Mouse (Mus musculus) left cerebral cortex, postnatal 25 days (tissue): ENCODE data around the gene Mesd. TPM values are rescaled to one million over a fixed set of nuclear protein-coding genes. Genes with fewer than 3 reads are reported as not detected.

Experiments
- DNase-seq, 2 experiments: peaks; one replicate each; pipeline ENCODE4 v3.0.0; 2022; ENCODE audit warnings: low spot score in 2 of 2, mixed read lengths in 1 of 2
- intact Hi-C: fragments of 180-260 bp; cut with DNase I; formaldehyde crosslinking; loops from one replicate; pipeline ENCODE4 v1.15.1; 2025
- total RNA-seq, 2 experiments: library from RNA; stranded (reverse); gene quantifications; 2 replicates each; pipeline ENCODE4 v1.2.3; 2021

Gene Mesd
- 10 to 100 TPM; 54.7 to 58.8 TPM for total RNA-seq

DNA sequence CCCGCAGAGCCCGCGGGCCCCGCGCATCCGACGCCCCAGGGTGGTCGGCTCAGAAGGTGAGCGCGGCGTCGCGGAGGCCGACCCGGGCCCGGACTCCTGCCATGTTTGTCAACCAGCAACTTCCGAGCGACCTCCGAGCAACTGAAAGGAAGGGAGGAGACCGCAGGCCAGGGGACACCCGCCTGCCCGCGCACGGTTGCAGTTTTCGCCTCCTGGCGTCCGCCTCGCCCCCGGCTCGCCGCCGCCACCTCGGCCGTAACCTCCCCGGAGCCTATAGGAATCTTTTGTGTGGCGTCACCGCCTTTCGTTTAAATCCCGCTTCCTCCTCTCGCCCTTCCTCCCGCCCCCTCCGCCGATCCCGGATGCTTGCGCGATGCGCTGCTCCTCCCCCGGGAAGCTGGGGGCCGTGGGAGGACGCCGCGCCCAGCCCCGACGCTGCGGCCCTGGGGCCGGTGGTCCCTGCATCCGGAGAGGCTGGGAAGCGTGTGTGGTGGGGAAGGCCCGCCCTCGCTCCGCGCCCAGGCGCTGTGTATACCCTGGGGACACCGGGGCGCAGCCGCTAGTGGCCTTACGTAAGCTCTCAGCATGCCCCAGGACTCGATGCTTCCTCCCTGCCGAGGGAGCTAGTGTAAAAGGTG, at the start of gene Mesd, which contains the start of gene Tlnrd1:
TSS of gene Mesd (plus strand) at position 446 of the 638 bp plus-strand sequence.
TSS of gene Tlnrd1 (minus strand) at position 285 of the 638 bp plus-strand sequence.
- DNase-seq, result peak; percentile 91 to 96
- intact Hi-C loops, result loop anchor here (5.0 kb wide), 1 partner anchor 317 kb away; no protein-coding TSS in a partner anchor

DNA sequence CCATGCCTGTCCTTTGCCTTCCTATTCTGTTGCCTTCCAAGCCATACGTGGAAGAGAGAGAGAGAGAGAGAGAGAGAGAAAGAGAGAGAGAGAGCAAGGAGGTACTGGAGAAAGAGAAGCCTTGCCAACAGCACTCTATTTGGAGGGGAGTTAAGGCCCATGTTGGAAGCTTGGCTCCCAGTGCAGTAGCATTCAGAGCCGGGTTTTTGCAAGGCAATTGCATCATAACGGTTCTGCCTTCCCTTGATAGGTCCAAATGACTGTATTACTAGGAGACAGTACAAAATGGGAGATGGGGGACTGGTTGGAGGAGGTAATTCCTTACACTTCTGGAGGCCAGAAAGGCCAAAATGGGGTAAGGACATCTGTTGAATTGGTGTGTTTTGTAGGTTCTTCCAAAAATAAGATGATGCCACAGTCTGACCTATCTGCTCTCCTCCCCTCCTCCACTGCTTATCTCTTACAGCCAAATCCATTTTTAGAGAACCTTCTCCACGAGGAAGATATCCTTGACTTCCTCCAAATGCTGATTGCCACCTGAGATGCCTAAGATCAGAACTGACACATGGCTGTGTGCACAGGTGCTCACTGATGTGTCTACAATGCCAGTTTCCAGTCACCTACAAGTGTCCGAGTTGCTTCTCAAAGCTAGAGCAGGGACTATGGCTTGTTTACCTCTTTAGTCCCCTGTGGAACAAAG, 45.6 kb upstream of the Mesd start:
- peak in 1 of 2 experiments; percentile 8 for DNase-seq
- intact Hi-C loops, result no loop called here

DNA sequence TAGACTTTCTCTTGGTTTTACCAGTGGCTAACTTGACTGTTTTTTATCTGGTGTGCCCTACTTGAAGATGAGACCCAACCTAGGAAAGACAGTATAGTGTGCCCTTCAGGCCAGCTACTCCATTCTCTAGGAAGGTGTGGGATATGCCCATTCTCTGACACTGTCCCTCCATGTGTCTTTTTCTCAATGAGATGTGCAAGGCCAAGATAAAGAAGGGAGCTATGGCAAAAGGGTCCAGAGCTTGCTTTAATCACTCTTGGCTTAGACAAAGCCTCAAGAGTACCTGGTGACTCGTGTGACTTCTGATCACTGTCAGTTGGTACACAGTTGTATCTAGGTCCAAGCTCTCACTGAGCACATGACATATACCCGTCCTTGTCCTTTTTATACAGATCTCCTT, 44.2 kb upstream of the Mesd start:
- no peak for DNase-seq
- intact Hi-C loops, result no loop called here

DNA sequence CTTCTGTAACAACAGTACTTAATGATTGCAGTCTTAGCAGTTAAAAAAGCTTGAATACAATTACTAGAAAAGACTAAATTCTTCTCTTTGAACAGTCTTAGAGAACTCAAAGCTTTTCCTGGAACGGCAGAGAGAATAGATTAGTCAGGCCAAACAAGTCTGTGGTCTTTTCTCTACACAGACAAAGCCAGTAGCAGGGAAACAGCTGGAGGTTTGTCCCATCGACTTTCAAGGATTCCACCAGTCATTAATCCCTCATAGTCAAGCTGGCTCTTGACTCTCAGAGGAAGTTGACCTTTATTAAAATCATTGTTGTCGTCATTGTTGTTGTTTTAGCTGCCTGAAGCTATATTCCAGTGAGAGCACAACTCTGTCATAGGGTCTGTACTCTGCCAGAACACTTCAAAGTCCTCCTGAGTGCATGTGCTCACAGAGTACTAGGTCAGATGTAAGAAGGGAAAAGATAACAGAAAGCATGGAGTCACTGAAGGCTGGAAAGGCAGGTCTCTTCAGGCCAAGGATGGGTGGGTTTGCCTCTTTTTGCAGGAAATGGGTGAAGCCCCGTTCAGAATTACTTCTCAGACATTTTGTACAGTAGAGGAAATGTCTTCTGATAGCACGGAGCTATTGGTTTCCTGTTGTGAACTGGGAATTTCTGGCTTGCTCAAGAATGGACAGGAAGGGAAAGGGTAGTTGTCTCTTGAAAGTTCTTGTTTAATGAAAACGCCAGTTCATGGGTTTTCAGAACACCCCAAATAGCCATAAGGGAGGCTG, 41.6 kb upstream of the Mesd start:
- intact Hi-C loops, result no loop called here
- no peak for DNase-seq

DNA sequence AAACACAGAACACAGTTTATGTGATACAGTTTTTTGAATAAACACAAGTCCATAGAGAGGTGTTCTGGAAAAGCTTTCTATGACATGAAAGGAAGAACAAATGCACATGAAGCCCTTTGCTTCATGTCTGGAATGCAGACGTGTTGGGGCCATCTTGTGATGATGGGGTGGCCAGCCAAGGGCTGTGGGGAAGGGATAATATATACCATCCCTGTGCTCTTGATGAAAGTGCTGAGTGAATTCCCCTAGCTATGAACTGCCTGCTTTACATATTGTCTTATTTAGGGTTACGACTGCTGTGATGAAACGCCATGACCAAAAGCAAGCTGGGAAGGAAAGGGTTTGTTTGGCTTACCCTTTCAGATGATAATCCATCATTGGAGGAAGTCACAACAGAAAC, 39.5 kb upstream of the Mesd start:
- DNase-seq, result no peak
- intact Hi-C loops, result no loop called here

DNA sequence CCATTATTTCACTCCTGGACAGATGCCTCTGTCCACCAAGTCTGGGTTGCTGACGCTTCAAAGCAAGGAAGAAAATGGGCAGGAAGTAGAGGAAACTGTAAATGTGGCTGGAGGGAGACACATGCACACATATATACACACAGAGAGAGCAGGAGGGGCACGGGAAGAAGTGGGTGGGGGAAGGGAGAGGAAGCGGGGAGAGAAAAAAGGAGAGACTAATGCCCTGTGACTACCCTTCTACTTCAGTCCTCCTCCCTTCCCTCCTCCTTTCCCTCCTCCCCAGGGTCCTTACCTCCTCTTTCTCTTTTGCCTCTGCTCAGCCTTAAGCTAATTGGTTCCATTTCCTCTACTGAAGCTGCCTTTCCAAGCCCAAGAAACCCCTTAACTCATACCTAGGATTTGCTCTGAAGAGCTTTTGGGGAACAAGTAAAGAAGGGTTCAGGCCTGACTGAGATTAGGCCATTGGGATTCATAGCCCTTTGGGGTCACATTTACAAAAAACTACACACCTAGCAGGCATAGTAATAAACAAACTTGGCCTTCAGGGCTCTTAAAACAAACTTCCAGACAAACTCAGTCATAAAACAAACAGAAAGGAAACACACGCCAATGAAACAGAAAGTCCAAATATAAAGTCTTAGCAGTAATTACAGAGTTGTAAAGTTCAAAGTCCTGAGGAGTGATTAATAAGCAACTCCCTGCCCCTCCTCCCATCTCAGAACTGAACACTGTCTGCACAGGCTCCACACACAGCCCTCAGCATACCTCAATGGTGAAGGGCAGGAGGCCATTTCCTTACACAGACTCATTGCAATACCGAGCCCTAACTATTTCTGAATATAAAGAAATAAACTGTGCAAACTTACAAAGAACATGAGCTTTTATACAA, 36.8 kb upstream of the Mesd start:
- intact Hi-C loops, result no loop called here
- DNase-seq, result no peak

DNA sequence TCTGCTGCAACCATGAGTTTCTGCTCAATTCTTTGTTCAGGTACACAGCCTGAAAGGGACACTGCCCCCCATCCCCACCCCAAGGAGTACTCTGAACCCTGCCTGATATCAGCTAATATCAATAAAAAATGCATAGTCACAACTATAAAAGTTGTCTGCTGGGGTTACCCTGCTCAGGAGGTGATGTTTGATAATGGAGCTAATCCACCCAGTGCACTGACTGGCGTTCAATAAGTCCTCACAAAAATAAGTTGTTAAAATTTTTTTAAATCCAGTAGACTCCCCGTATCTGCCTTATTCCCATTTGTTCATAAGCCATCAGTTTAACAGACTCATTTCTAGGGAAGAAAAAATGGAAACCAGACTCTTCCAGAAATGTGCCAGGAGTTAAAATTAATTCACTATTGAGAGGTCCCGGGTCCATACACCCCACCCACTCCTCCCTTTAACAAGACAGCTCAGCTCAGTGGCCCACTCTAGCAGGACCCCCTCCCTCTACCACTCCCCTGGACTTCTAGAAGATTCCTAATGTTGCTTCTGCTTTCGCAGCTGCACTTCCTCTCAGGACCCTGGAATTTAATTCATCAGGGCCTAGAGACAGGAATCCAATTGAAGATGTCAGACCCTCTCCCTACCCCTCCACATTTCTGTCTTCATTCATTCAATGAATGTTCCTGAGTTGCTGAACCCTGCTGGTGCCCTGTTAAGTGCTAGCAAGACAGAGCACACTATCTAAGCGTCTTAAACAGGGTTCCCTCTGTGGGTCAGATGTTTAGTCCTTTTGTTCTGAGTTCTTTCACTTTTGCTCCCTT, 32.5 kb upstream of the Mesd start:
- DNase-seq, result no peak
- intact Hi-C loops, result no loop called here

DNA sequence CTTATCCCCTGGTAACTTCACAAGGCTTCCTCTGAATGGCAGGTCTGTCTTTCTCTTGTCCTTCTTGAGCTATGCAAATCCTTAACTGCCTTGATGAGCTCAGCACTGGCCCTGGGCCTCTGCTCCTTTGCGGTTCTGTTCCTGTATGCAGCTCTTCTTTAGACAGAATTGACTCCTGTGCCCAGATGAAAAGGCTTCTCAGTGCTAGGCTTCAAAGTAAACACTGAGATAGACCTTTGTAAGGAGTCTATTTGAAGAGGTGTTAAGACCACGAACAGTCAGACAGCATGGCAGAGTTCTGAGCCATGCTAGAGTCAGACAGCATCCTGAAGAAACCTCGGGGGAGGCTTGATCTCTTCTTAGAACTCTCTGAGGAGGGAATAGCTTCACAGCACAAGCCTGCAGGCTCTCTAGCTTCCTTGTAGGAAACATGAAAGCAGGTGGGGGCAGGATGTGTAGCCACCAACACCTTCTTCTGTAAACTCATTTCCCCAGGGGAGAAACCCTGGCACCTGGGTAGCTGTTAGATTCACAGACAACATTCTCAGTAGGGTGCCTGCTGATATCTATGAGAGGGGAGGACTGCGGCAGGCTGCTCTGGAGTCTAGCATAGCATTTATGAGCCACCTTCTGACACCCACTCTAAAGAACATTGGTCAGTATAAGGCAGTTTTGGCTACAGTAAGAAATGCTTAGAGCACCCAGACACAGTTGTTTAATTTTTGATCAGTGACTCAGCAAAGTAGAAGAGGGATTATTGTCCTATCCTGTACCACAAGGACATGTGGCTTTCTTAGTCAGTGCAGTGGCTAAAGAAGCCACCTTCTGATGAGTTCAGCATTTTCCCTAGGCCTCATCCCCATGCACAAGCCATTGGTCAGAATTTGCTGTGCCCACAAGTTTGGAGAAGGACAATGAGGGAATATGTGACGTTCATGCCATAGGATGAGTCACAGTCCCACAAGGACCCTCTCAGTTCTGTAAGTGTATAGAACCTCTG, 31.6 kb upstream of the Mesd start:
- intact Hi-C loops, result no loop called here
- DNase-seq, result no peak

DNA sequence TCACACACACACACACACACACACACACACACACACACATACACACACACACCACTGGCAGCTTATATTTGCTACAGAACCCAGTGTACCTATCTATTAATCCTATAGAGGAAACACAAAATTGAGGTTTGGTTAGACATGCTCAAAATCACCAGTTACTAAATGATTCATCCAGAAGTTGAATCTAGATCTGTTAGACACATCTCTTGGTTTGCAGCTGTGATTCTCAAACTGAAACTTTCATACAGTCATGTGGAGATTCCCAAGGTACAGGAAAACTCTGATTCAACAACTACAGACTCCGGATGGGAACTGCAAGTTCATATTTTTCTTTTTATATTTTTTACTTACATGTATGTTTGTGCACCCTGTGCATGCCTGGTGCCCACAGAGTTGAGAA, 29.1 kb upstream of the Mesd start:
- intact Hi-C loops, result no loop called here
- DNase-seq, result no peak

DNA sequence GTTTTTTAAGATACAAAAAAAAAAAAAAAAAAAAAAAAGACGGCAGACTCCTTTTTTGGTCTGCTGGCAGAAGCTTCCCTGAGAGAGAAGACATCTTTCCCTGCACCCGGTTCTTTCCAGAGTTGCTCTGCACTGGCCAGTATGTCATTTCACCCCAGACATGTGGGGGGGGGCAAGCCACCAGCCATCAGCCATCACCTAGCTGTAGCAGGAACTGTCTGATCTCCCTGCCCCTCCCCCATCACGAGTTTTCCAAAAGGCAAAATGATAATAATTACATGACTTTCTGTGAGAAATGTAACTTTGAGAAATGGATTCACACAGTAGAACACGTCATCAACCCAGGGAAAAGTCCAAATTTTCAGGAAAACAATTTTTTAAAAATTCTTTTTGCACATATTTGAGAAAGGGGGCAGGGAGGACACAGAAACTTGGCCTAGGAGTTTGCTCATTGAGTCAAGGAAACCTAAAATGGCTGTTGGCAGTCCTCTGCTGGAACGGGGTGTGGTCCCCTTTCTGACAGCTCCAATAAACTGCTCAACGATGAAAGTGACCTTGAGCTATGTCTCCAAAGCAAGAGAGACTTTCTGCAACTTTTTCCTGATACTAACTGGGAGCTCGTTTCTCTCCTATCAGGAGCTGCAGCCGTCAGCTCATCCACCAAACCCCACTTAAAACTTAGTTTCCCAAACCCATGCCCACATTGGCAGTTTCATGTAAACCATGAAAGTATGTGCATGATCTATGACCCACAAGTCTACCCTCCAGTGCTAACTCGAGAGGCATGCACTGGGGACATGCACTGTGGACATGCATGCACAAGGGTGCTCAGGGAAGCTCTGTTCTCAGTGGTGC, 27.7 kb upstream of the Mesd start:
- no peak for DNase-seq
- intact Hi-C loops, result no loop called here

DNA sequence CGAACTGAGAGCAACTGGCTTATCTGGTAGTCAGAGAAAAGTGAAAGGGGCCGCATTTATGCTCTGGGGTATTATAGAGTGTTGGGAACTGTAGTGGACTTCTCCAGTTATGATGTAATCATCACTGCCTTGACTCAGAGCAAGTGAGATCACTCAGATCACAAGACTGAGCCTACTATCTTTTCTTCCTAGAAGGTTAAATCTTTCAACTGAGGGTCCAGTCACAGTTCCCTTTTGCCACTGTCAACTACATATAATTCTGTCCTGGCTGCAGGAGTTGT, 27.1 kb upstream of the Mesd start:
- intact Hi-C loops, result no loop called here
- no peak for DNase-seq

DNA sequence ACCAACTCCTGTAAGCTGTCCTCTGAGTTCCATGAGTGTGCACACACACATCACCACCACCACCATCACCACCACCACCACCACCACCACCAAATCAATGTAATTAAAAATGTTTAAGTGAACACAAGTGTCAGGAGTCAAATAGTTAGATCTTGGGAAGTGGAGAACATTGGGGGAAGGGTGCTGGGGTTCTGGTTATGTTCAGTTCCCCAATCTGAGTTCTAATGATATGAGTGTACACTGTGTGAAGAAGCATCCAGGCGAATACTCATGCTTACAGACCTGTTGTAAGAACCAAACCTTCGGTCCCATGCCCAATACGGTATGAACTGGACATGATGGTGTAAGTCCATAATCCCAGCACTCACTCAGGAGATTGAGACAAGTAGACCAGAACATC, 26.3 kb upstream of the Mesd start:
- no peak for DNase-seq
- intact Hi-C loops, result no loop called here

DNA sequence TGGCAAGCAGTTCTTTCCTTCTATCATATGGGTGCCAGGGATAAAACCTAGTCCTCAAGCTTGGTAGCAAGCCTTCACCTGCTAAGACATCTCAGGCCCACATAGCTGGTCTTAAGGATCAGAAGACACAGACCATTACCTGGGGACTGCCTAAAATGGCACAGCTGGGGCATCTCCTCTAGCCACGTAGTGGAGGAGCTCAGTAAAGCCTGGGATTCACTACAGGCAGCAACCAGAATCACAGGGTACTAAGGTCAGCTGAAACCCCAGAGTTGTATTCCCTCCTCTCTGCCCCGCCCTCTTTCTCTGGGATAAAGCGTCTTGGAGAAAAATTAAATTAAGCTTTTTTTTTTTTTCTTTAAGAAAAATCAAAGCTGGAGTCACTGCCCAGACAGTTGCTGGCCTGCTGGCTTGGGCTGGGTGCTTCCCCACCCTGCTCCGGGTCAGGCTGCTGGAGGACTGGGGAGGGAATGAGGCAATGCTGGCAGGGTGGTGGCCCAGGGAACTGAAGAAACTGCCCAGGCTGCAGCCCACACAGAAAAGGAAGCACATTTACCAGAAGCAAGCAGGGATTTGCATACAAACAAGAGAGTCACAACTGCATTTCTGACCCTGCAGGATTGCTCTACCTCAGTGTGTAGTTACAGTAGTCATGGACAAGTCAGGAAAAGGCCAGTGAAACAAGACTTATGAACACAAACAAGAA, 24.7 kb upstream of the Mesd start:
- no peak for DNase-seq
- intact Hi-C loops, result no loop called here

DNA sequence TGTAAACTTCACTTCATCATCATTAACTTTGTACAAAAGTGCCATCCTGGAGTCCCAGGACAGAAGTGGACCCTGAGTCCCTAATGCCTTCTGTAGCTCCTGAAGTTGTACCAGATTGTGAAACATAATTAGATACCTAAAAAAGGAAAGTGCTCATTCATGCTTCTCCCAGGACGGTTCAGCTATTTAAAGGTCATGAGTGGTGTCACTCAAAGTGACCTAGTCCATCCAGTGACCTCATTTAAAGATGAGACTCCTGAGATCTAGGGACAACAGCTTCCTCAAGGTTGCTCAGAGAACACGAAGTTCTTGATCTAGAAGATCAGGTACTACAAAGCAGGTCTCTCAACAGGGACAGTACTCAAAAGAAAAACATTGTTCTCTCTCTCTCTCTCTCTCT, 20.7 kb upstream of the Mesd start:
- DNase-seq, result no peak
- intact Hi-C loops, result no loop called here

DNA sequence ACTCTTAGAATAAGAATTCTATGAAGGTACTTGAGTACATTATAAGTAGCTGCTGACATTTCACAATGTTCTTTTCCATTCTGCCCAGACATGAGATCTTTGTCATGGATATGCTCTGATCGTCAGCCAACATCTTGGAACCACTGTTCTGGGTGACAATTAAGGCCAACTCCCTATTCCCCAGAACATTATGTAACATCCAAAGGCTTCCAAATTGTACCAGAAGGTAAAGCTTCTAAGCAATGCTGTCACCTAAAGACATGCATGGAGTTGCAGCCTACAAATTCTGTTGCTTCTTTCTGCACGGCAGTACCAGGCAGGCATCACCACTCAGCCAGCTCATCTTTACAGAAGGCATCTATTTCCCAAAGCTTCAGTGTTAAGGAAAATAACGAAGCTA, 16.1 kb upstream of the Mesd start:
- DNase-seq, result no peak
- intact Hi-C loops, result no loop called here

DNA sequence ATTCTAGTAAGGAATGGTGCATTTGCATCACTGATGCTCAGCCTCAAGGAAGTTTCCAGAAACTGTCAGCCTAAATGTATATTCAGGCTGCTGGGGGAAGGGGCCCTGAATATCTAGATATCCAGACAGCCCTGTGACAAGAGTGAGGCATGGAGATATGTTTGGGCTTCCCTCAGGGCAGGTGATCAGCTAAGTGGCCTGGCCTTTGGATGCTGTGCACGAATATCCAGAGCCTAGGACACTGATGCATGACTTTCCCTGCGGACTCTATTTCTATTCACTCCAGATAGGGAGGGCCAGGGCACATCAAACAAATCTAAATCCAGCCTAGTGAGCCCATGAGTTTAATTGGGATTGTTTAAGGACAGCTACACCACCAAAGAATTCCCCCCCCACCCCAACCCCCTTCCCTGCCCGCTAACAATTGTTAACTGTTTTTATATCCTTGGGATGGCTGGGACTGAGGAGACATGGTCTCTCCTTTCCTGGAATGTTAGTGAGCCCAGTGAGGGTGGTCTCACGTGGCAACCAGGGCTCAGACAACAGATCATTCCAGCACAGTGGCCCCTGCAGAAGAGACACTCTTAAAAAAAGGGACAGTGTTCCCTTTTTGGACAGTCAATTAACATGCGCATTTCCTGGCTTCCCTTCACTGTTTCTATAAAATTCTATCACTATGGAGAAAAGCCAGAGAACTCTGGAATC, 14.3 kb upstream of the Mesd start:
- DNase-seq, result no peak
- intact Hi-C loops, result no loop called here
